Mouse (Mus musculus) mesoderm, embryonic 11.5 days (tissue): ENCODE measurements around the gene Rnasel.

Experiments
- DNase-seq: peaks from one replicate; pipeline ENCODE4 v3.0.0-alpha.2; 2012; ENCODE audit warnings: low read depth, low spot score

The Rnasel gene

GRCm38 (mm10) chr1:153749211-153749801 is at the start of gene Rnasel:
TSS of gene Rnasel (plus strand) at chr1:153749426.
- DNase-seq: peak; percentile 92

GRCm38 (mm10) chr1:153700448-153701063 is 48.7 kb upstream of the Rnasel start:
- DNase-seq: no peak

GRCm38 (mm10) chr1:153701461-153701860 is 47.8 kb upstream of the Rnasel start:
- DNase-seq: no peak

- no peak for DNase-seq
Measured at GRCm38 (mm10) chr1:153702166-153702852, 46.9 kb upstream of the Rnasel start.

GRCm38 (mm10) chr1:153702853-153703410 is 46.3 kb upstream of the Rnasel start:
- DNase-seq: no peak

GRCm38 (mm10) chr1:153703445-153703991 is 45.7 kb upstream of the Rnasel start:
- no peak for DNase-seq

GRCm38 (mm10) chr1:153704174-153704573 is 45.1 kb upstream of the Rnasel start:
- DNase-seq: no peak

- DNase-seq: no peak
Measured at GRCm38 (mm10) chr1:153704996-153705395, 44.2 kb upstream of the Rnasel start.

GRCm38 (mm10) chr1:153708626-153709025 is 40.6 kb upstream of the Rnasel start:
- no peak for DNase-seq

- DNase-seq: no peak
Measured at GRCm38 (mm10) chr1:153709451-153709850, 39.8 kb upstream of the Rnasel start.

- DNase-seq: no peak
Measured at GRCm38 (mm10) chr1:153711544-153712262, 37.5 kb upstream of the Rnasel start.

GRCm38 (mm10) chr1:153712633-153713032 is 36.6 kb upstream of the Rnasel start:
- DNase-seq: no peak

- no peak for DNase-seq
Measured at GRCm38 (mm10) chr1:153717990-153718389, 31.2 kb upstream of the Rnasel start.

- no peak for DNase-seq
Measured at GRCm38 (mm10) chr1:153720935-153721334, 28.3 kb upstream of the Rnasel start.

GRCm38 (mm10) chr1:153721565-153722310 is 27.5 kb upstream of the Rnasel start:
- DNase-seq: no peak

GRCm38 (mm10) chr1:153723426-153723825 is 25.8 kb upstream of the Rnasel start:
- DNase-seq: no peak

GRCm38 (mm10) chr1:153726636-153727035 is 22.6 kb upstream of the Rnasel start:
- DNase-seq: no peak

- no peak for DNase-seq
Measured at GRCm38 (mm10) chr1:153729806-153730205, 19.4 kb upstream of the Rnasel start.

- no peak for DNase-seq
Measured at GRCm38 (mm10) chr1:153730671-153731070, 18.6 kb upstream of the Rnasel start.

- peak; percentile 51 for DNase-seq
Measured at GRCm38 (mm10) chr1:153733181-153733580, 16.0 kb upstream of the Rnasel start.

- no peak for DNase-seq
Measured at GRCm38 (mm10) chr1:153734866-153735265, 14.4 kb upstream of the Rnasel start.
